Mouse (Mus musculus): ENCODE data around the gene Lipe.

The Lipe gene

DNA sequence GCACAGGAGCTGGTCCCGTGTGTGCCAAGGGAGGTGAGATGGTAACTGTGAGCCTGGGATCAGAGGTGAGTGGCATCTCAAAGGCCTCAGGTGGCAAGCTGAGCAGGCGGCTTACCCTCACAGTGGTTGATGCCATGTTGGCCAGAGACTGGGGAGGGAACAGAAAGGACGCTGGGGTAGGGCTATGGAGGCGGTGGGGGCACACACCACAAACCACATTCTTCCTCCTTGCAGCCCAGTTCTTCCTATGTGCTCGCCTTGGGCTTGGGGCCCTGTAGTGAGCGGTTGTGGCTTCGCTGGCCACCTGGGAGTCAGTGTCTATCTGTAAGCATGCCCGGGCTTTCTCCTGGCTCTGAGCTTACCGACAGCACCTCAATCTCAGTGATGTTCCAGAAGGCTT lies 13.7 kb downstream of the Lipe start:
- DNase-seq: peak; percentile 44

GRCm38 (mm10) chr7:25384318-25384717 lies 14.2 kb downstream of the Lipe start:
- DNase-seq: no peak

DNA sequence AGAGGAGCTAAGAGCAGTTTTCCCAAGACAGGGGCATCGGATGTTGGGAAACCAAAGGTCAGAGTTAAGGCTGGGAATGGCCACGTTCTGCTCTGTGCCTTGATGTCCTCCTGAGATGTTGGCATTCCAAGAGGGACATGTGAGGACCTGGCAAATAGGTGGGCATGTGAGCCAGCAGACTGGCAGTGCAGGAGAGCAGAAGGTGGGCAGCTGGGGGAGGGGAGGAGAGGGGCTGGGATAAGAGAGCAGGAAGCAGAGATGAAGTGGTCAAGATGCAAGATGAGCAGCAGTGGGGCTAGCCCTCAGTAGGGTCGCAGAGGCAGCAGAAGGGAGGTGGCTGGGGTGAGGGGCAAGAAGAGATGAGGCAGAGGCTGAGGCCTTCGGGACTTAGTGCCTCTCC lies 14.6 kb downstream of the Lipe start:
- DNase-seq: peak; percentile 42

DNA sequence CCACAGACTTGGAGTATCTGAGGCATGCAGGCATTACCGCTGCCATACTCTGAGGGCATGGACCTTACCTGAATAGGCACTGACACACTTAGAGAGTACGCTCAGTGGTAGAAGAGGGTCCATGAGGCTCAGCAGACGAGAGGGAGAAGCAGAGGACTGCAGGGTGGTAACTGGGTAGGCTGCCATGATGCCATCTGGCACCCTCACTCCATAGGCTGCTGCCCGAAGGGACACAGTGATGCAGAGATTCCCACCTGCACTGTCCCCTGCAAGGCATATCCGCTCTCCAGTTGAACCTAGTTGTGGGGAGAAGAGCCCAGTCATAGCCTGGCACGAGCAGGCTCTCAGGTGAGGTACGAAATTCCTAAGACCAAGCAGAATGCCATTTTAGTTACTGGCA lies 15.1 kb downstream of the Lipe start:
- DNase-seq: no peak

DNA sequence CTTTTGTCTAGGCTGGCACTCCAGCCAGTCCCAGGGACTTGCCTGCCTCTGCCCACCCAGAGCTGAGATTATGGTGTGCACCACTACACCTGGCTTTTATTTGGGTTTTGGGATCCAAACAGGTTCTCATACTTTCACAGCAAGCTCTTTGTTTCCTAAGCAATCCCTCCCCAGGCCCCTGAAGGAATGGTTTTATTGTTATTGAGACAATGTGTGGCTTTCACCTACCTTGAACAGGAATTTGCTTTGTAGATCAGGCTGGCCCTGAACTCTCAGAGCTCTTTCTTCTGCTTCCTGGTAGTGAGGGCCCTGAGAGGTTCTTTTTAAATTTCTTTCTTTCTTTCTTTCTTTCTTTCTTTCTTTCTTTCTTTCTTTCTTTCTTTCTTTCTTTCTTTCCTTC lies 16.0 kb downstream of the Lipe start:
- no peak for DNase-seq

- peak; percentile 12 for DNase-seq
Measured at GRCm38 (mm10) chr7:25381284-25381680, 17.2 kb downstream of the Lipe start.

DNA sequence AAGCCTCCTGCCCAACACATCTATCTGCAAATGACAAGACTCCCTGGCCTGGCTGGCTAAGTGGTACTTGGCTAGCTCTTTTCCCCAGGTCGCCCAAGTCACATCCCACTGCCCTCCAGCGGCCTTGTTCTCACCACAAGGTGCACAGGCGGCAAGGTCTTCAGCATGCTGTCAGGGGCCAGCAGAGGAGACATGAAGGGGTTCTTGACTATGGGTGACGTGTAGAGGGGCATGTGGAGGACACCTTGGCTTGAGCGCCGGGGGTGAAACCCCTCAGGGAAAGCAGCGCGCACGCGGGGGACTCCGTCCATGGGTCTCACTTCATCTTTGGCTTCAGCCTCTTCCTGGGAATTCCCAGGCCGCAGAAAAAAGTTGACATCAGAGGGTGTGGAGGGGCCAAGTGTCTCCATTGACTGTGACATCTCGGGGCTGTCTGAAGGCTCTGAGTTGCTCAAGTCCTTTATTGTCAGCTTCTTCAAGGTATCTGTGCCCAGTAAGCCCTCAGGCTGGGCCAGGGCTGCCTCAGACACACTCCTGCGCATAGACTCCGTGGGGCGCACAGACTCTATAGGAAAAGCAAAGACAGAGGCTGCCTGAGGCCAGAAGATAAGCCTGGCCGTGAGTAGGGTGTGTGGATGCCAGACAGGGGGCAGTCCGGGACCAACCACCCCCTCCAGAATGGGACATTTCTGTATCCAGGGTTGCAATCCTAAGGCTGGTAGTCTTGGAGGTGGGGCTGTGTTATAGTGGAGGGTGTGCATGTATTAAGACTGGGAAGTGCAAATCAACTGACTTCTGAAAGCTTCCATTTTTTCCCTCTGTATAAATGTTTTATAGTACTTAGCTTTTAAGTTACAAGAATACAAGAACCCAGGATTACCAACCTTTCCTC lies 17.9 kb downstream of the Lipe start:
- peak; percentile 49 for DNase-seq

DNA sequence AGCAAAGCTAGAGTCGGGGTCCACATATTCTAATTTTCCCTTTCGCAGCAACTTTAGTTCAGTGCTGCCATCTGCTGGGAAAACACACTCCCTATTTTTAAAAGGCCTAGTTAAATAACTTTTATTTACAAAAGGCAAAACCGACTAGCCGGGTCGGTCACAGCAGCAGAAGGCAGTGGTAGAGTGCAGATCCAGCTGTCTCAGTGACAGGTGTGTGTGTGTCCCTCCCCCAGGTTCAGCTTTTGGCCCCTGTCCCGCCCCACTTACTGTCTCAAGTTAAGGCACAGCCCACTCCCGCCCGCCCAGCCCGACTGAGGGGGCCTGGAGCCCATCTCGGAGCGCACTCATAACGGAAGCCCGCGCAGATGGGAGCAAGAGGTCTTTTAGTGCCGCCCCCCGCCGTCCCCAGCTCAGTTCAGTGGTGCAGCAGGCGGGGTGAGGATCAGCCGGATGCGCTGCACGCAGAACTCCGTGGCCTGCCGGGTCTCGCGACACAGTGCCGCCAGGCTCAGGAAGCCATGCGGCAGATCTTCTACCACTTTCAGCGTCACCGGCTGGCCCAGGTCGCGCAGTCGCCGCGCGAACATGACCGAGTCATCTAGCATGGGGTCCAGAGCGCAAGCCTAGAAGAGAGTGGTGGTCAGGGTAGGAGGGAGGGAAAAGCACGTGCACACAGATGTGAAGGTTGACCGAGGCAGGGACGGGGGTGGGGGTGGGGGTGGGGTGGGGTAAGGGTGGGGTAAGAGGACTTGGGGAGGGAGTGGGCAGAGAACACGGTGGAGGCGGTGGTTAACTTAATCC lies 18.8 kb downstream of the Lipe start:
- DNase-seq: peak; percentile 52

GRCm38 (mm10) chr7:25378181-25379100 lies 20.1 kb downstream of the Lipe start:
- no peak for DNase-seq

GRCm38 (mm10) chr7:25377100-25377700 lies 21.3 kb downstream of the Lipe start:
- no peak for DNase-seq

GRCm38 (mm10) chr7:25376556-25376955 lies 22.0 kb downstream of the Lipe start:
- DNase-seq: peak; percentile 95

- no peak for DNase-seq
Measured at GRCm38 (mm10) chr7:25372441-25372840, 26.1 kb downstream of the Lipe start.

GRCm38 (mm10) chr7:25369058-25369749 lies 29.3 kb downstream of the Lipe start, which contains the start of gene Cnfn:
TSS of gene Cnfn (minus strand) at chr7:25369724.
- peak; percentile 61 for DNase-seq

- peak; percentile 83 for DNase-seq
Measured at GRCm38 (mm10) chr7:25368333-25368732, 30.2 kb downstream of the Lipe start.

GRCm38 (mm10) chr7:25367632-25368293 lies 30.7 kb downstream of the Lipe start:
- DNase-seq: peak; percentile 52

DNA sequence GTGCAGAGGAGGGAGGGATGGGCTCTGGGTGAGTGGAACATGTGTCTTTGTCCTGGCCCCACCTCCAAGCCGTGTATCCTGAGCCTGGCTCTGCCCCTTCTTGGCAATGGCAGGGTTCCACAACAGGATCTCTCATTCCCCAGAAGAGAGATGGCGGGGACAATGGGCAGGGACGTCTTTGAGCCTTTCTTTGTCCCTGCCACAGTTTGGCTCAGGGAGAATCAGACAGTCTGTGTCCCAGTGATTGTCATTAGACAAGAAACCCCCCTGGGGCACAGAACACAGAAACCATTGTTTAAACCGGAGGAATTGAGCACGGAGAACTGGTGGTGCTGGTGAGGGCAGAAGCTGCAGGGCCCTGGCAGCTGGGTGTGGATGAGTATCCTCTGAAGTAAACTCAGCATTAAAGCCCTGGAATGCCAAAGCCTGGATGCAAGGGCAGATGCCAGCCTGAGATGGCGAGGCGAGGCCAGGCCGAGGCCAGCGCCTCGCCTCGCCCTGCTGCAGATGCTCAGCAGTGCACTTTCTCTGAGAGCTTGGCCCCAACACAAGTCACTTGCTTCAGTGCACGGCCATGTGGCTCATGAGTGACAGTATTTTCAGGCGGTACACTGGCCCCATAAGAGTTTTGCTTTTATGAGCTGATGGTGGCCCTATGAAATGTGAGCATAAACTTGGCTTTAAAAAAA lies 32.4 kb downstream of the Lipe start:
- DNase-seq: peak; percentile 13

GRCm38 (mm10) chr7:25363632-25364031 lies 34.9 kb downstream of the Lipe start:
- DNase-seq: peak; percentile 59

DNA sequence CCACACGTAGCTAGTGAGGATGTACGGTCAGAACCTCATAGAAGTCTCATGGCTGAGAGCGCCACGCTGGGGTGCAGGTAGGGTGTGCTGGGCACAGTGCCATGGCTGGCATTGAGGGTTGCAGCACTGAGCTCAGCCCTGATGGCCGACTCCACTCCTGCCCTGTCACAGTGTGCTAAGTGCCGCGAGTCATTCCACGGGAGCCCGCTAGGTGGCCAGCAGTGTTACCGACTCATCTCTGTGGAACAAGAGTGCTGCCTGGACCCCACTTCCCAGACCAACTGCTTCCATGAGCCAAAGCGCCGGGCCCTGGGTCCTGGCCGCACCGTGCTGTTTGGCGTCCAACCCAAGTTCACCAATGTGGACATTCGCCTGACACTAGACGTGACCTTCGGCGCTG lies 35.4 kb downstream of the Lipe start:
- peak; percentile 85 for DNase-seq

GRCm38 (mm10) chr7:25358721-25359206 lies 39.7 kb downstream of the Lipe start:
- DNase-seq: no peak

GRCm38 (mm10) chr7:25348861-25349260 lies 49.6 kb downstream of the Lipe start:
- DNase-seq: no peak
